Mouse (Mus musculus) bone marrow, adult 2 months (tissue): ENCODE measurements around the gene Pef1.

Source experiments
- CTCF ChIP-seq: fragments of 200-500 bp; IDR thresholded peaks from 2 replicates; pipeline ENCODE4 v1.5.1; 2011; ENCODE audit warnings: low read length, control low read depth; ENCODE audit not compliant: control insufficient read depth, insufficient read depth
- POLR2A ChIP-seq: fragments of 200-500 bp; IDR thresholded peaks from 2 replicates; pipeline ENCODE4 v1.6.1; 2011; ENCODE audit warnings: low read depth, mild to moderate bottlenecking, control low read depth, low read length, borderline replicate concordance; ENCODE audit not compliant: control insufficient read depth

GRCm38 (mm10) chr4:130107444-130108131 lies 5.2 kb downstream of the Pef1 start:
- TF ChIP-seq CTCF: no peak
- no peak for TF ChIP-seq POLR2A
